Mouse (Mus musculus) liver (tissue): ENCODE data around the gene Palld.

Experiments used
- DNase-seq: peaks from one replicate; pipeline ENCODE4 v3.0.0-alpha.2; 2020; ENCODE audit warnings: mixed read lengths

Gene Palld

GRCm38 (mm10) chr8:61681217-61681616, 221.3 kb downstream of the Palld start:
- no peak for DNase-seq

GRCm38 (mm10) chr8:61677227-61677626, 225.3 kb downstream of the Palld start:
- DNase-seq = no peak

GRCm38 (mm10) chr8:61671151-61671550, 231.3 kb downstream of the Palld start:
- DNase-seq = no peak

GRCm38 (mm10) chr8:61670376-61670775, 232.1 kb downstream of the Palld start:
- DNase-seq = no peak

- DNase-seq = no peak
These were observed 235.6 kb downstream of the Palld start for GRCm38 (mm10) chr8:61666919-61667318.

GRCm38 (mm10) chr8:61665021-61665420, 237.5 kb downstream of the Palld start:
- DNase-seq = no peak

- no peak for DNase-seq
These were observed 238.3 kb downstream of the Palld start for GRCm38 (mm10) chr8:61664162-61664561.

- no peak for DNase-seq
These were observed 239.7 kb downstream of the Palld start for GRCm38 (mm10) chr8:61662829-61663228.

GRCm38 (mm10) chr8:61661611-61662010, 240.9 kb downstream of the Palld start:
- DNase-seq = no peak

- DNase-seq = no peak
These were observed 241.5 kb downstream of the Palld start for GRCm38 (mm10) chr8:61660961-61661360.

- no peak for DNase-seq
These were observed 250.5 kb downstream of the Palld start for GRCm38 (mm10) chr8:61651955-61652354.

GRCm38 (mm10) chr8:61646195-61646835, 256.2 kb downstream of the Palld start:
- no peak for DNase-seq

GRCm38 (mm10) chr8:61645642-61646041, 256.8 kb downstream of the Palld start:
- no peak for DNase-seq

- no peak for DNase-seq
These were observed 259.3 kb downstream of the Palld start for GRCm38 (mm10) chr8:61643215-61643614.

- DNase-seq = no peak
These were observed 260.1 kb downstream of the Palld start for GRCm38 (mm10) chr8:61642358-61642847.

GRCm38 (mm10) chr8:61639596-61639995, 262.9 kb downstream of the Palld start:
- no peak for DNase-seq

- no peak for DNase-seq
These were observed 263.5 kb downstream of the Palld start for GRCm38 (mm10) chr8:61639008-61639407.

- no peak for DNase-seq
These were observed 264.8 kb downstream of the Palld start for GRCm38 (mm10) chr8:61637736-61638135.

GRCm38 (mm10) chr8:61634811-61635210, 267.7 kb downstream of the Palld start:
- DNase-seq = no peak

- DNase-seq = no peak
These were observed 270.2 kb downstream of the Palld start for GRCm38 (mm10) chr8:61632331-61632730.

GRCm38 (mm10) chr8:61629631-61629968, 272.9 kb downstream of the Palld start:
- DNase-seq = no peak

- no peak for DNase-seq
These were observed 273.4 kb downstream of the Palld start for GRCm38 (mm10) chr8:61628938-61629630.

GRCm38 (mm10) chr8:61626246-61626952, 276.1 kb downstream of the Palld start:
- no peak for DNase-seq

GRCm38 (mm10) chr8:61625656-61626210, 276.8 kb downstream of the Palld start:
- DNase-seq = no peak
